Mouse (Mus musculus) embryo, embryonic 11.5 days (tissue): ENCODE results near the gene Olfr15.
"Not testable (repeated sequence)": the region's sequence is repeated elsewhere in the genome, so short reads cannot be mapped to it uniquely, and the experiment has no call there.

Experiments used
- DNase-seq: peaks from one replicate; pipeline ENCODE4 v3.0.0-alpha.2; 2012; ENCODE audit warnings: low read depth, low spot score

Olfr15 gene

GRCm38 (mm10) chr16:3830588-3831109, at the start of gene Olfr15:
TSS of gene Olfr15 (plus strand) at chr16:3830878.
- DNase-seq, result no peak

- DNase-seq, result no peak
Observed at GRCm38 (mm10) chr16:3781237-3781636, 49.4 kb upstream of the Olfr15 start.

- DNase-seq, result no peak
Observed at GRCm38 (mm10) chr16:3788394-3788793, 42.3 kb upstream of the Olfr15 start.

DNA sequence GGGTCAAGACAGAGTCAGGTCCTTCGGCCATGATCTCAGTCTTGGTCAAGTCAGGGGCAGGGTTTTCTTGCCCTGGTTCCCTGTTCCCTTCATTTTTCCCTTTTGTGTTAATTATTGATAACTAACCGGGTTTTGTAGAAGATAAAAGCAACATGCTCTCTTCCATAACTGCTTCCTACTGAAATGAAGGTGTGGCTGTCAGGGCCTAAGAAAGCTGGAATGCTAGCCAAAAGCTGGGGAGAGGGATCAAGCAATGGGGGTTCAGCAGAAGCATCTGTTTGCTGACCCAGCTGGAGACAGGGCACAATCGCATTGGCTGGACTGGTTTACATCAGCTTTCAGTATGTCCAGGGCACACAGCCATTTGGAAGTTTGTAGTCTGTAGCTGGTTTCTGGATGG, 22.5 kb upstream of the Olfr15 start:
- no peak for DNase-seq

DNA sequence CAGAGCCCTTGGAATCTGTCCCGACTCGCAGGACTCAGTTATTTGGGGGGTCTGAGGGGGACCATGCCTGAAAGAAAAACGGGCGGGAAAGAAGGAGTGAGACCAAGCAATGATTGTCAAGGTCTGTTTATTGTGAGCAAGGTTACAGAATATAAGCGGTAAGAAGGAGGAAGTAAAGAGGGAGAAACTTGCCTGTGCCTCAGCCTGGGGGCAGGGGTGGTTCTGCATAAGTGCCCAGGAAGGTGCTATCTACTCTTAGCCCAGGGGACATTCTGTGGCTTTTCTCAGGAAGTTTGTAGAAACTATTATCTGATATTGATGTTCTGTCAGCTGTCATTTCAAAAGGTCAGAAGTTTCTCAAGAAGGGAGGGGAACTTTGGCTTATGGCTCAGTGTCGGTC, 16.0 kb upstream of the Olfr15 start:
- not testable (repeated sequence) for DNase-seq

- DNase-seq, result no peak
Observed at GRCm38 (mm10) chr16:3820202-3820601, 10.5 kb upstream of the Olfr15 start.

DNA sequence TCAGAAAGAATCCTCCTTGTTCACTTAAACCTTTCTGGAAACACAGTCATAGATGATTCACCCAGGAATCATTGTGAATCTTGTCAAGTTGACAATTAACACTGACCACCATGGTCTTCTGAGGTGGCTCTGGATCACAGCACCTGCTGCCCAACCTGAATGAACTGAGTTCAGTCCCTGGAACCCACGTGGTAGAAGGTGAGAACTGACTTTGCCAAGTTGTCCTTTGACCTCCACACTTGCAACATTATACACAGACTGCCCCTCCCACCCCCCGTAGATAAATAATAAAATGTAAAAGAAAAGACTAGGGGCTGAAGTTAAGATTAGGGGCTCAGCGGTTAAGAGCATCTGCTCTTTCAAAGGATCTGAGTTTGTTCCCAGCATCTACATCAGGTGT, 2.7 kb upstream of the Olfr15 start:
- DNase-seq, result no peak

DNA sequence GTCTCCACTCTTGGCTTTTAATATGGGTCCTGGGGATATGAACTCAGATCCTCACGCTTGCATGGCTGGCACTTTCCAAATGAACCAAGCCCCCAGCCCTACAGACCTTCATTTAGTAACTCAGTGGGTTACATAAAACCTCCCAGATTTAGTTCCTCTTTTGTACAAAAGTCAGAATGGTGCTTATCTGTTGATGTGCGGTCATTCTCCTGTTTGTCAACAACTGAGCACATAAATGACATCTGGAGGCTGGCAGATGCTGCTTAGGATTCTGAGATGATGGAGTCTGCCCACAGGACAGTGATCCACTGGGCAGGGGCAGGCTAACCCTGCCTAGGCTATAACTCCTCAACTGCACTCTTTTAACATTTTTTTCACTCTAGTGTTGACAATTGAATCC, 951 bp upstream of the Olfr15 start:
- no peak for DNase-seq

- DNase-seq, result no peak
Observed at GRCm38 (mm10) chr16:3835461-3835860, 4.8 kb downstream of the Olfr15 start.

- DNase-seq, result no peak
Observed at GRCm38 (mm10) chr16:3839157-3839885, 8.6 kb downstream of the Olfr15 start.

DNA sequence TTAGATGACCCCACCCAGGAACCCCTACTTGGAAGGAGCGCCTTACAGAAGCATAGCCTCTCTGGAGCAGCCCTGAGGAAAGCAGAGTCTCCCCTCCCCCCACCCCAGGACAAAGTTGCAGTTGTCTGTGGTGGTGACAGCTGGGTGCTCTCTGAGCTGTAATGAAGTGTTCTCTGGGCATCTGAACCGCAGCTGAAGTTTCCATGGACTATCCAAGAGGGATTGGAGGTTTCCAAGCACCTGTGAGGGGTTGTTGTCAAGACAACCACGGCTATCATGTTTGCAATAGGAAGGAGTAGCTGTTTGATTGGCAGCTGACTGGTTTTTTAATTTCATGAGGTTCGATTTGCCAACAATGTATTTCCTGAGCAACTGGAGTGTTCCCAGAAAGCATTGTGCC, 12.3 kb downstream of the Olfr15 start:
- no peak for DNase-seq

DNA sequence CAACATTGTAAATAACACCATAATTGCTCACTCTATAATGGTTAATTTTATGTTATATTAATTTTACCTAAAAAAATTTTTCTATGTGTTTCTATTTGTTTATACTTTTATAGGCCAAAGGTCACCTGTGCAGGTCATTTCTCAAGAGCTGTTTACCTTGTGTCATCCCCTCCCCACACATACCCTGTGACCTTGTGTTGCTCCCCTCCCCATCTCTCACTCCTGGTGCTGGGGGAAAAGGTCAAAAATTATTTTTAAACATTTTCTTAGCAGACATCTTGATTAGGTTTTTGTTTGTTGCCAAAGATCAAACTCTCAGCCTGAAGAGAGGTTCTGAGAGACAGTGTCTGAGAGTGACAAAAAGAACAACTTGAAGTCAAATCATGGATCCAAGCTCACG, 13.1 kb downstream of the Olfr15 start:
- DNase-seq, result no peak

GRCm38 (mm10) chr16:3846711-3847518, 16.2 kb downstream of the Olfr15 start, which contains the start of gene Zfp174:
TSS of gene Zfp174 (plus strand) at chr16:3847268.
- peak; percentile 87 for DNase-seq

DNA sequence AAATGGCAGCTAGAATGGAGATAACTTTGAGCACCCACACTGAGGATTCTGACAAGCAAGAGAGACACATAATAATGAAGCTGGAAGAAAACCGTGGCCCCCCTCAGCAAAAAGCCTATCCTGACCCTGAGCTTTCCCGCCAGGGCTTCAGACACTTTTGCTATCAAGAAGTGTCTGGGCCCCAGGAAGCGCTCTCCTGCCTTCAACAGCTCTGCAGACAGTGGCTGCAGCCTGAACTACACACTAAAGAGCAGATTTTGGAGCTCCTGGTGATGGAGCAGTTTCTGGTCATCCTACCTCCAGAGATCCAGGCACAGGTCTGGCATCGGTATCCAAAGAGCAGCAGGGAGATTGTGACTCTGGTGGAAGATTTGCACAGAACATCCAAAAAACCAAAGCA, 17.2 kb downstream of the Olfr15 start:
- DNase-seq, result no peak

GRCm38 (mm10) chr16:3848416-3848815, 17.7 kb downstream of the Olfr15 start:
- DNase-seq, result no peak

DNA sequence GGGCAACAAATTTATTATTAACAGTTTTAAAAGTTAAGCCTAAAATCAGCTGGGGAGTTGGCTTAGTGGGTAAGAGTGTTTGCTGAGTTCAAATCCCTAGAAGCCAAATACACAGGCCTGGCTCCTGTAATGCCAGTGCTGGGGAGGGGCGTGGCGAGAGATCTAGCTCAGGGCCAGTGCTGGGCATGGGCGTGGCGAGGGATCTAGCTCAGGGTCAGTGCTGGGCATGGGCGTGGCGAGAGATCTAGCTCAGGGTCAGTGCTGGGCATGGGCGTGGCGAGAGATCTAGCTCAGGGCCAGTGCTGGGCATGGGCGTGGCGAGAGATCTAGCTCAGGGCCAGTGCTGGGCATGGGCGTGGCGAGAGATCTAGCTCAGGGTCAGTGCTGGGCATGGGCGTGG, 20.6 kb downstream of the Olfr15 start:
- DNase-seq, result not testable (repeated sequence)

GRCm38 (mm10) chr16:3852586-3852985, 21.9 kb downstream of the Olfr15 start:
- DNase-seq, result no peak

- no peak for DNase-seq
Observed at GRCm38 (mm10) chr16:3854437-3855182, 23.9 kb downstream of the Olfr15 start.

GRCm38 (mm10) chr16:3855776-3856175, 25.1 kb downstream of the Olfr15 start:
- no peak for DNase-seq

GRCm38 (mm10) chr16:3859254-3859653, 28.6 kb downstream of the Olfr15 start:
- DNase-seq, result no peak

GRCm38 (mm10) chr16:3871815-3872214, 41.1 kb downstream of the Olfr15 start:
- DNase-seq, result no peak
